Mouse (Mus musculus) lung, postnatal 36 days (tissue): Measurements from ENCODE around the gene Anapc11.
"Not testable (repeated sequence)": the region's sequence is repeated elsewhere in the genome, so short reads cannot be mapped to it uniquely, and the experiment has no call there.

Source experiments
- DNase-seq: peaks from one replicate; pipeline ENCODE4 v3.0.0; 2022; ENCODE audit warnings: mixed read lengths

Gene Anapc11

DNA sequence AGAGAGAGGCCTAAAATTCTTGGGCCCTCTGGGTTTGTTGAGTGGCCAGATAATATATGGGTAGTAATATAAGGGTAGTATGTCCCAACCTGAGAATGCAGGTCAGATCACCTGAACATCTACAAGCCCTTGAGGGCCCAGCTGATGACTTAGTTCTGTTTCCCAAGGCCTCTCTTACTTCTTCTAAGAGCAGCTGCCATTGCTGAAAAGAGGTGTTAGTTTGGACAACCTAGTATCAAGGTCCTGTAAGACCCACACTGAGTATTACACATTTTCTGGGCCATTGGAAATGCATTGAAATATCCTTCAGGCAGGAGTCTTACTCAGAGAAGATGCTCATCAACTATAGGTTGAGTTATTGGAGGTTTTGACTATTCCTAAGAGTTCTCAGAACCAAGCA is 22.3 kb upstream of the Anapc11 start:
- no peak for DNase-seq

DNA sequence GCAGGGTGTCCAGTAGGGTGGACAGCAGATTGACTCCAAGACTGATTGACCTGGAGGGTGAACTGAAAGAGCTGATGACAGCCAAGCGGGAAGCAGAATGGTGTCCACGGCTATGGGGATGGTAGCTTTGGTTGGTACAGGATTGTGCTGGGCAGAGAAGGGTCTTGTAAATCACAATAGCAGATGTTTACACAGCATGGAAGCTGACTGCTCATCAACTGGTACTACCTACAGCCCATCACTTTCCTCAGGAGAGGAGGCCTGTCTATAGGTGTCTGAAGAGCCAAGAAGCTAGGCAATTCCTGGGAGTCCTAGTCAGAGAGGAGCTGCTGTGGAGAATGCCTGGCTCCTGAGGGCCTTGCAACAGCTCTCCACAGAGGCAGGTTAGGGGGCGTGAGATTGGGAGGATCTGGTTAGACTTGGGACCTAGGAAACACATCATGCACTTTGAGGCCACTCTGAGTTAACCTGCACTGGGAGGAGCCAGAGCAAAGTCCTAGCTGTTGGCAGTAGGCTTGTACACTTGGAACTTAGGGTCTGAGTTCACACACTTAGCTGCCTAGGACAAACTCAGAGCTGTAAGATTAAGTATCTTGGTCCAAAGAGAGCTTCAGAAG is 21.7 kb upstream of the Anapc11 start:
- DNase-seq, result no peak

DNA sequence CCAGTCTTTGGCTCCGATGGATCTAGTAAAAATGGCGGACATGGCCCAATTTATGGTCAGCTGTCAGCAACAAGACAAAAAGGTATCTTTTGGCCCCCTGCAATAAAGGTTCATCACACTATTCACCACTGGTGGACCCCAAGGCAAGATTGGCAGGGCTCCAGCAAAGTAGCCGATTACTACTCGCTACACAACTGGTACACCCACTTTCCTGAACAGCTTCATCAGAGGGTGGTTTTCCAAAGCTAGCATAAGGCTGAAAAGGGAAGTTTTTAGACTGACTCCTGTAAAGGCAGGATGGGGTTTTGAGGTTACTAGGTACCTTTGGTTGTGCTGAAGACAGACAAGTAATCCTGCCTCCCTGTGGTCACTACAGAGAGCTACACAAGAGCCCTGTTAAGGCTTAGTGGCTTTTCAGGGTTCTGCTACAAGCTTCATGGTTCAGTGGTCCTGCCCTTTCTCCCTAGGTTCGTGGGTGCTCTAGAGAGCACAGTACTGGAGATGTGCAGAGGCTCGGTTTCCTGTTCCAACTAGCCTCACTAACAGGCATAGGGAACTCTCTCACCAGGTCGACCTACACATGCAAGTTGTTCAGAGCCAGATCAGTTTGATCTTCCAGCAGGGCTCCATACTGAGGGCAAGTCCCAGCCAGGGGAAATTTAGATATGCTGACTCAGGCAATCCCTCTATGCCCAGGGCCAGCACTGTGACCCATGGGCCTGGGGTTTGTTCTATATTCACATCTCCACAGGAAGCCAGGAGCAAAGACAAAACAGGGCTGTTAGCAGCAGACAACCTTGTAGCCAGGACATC is 20.8 kb upstream of the Anapc11 start:
- no peak for DNase-seq

DNA sequence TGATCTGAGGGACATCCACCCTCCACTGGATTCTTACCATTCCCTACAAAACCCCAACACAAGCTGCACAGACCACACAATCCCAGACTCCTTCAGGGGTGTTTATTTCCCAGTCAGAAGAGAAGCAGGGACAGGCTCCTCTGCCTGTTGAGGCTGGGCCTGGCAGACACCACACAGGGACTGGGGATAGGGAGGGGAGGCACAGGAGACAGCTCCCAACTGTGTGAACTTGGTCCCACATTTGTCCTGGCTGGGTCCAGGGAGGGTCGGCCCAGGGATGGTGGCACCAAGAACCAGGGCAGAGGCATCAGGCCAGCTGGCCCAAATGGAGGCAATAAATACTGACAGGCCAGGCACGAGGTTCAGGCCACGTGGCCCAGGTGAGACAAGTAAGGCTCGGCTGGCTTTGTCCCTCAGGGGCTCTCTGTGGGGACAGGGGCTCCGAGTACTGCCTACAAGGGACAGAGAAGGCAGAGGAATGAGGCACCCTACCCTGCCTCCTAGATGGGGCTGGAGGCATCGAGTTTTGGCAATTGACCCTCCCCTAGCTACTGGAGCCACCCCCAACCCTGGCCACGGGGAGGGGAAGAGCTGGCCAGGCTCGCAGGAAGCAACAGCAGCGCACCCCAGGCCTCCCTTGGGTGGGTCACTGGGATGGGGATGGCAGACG is 20.1 kb upstream of the Anapc11 start:
- DNase-seq, result no peak

DNA sequence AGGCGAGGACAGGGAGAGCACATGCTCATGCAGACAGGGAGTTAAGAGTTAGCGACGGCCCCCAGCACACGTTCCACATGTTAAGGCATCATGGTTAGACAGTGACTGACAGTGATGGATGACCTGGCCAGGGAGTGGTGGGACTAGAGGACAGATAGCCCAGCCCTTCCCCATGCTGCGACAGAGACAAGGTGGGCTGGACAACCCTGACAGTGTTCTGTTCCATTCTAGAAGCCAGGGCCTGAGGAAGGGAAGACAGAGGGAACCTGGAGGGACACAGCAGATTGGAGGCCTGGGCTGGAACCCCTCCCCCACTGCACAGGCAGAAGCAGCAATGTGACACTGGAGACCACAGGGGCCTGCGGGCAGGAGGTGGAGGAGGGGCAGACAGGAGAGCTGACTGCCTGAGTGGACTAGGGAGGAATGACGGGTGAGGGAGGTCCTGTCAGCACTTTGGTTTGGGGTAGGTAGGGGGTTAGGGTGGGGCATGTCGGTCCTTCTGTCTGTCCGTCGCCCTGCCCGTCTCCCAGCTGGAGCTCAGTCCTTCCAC is 19.5 kb upstream of the Anapc11 start:
- DNase-seq, result no peak

DNA sequence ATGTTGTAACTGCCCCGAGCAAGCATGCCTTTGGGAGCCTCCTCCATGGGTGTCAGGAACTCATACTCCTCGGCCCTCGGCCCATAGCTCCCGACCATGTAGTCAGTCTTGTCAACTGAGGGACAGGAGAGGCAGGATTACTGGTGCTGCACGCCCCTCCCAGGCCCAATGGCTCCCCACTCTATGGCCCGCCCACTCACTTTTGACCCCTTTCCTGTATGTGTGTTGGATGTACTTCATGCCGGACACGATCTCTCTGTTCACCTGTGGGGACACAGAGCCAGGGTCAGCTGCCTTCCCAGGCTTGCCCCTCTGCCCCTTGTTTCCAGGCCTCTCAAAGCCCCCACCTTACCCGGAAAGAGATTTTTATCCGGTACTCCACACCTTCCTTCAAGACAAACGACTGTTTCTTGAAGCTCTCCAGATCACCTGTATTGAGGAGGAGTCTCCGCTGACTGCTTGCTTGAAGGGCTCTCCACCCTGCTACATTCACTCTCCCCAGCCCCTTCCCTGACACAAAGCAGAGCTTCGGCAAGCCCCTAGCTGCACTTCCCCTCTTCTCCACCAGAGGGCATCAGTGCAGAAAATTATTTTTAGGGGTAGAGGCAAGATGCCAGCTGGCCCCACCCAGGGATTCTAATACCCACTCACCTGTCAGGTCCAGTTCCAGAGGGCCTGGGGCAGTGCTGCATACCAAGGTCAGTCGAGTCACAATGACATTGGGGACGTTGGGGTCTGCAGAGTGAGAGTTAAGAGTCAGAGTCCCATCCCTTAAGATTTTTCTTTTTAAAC is 18.7 kb upstream of the Anapc11 start:
- peak; percentile 85 for DNase-seq

DNA sequence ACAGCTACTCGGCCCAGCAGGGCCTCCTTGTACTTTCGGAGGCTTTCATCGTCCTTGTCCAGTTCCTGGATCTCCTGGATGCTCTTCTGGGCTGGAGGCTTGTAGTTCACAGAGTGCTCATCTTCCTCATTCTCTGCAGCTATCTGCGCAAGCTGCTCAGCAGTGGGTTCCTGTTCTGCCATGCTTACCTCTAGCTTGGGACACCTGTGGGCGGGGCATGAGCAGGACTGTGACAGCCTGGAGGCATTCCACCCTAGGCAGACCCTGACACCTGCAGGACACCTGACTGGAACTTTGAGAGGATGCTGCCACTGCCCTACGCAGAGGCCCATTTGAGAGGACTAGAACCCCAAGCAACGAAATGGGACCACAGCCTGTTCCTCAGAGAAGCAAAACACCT is 18.0 kb upstream of the Anapc11 start:
- peak; percentile 67 for DNase-seq

DNA sequence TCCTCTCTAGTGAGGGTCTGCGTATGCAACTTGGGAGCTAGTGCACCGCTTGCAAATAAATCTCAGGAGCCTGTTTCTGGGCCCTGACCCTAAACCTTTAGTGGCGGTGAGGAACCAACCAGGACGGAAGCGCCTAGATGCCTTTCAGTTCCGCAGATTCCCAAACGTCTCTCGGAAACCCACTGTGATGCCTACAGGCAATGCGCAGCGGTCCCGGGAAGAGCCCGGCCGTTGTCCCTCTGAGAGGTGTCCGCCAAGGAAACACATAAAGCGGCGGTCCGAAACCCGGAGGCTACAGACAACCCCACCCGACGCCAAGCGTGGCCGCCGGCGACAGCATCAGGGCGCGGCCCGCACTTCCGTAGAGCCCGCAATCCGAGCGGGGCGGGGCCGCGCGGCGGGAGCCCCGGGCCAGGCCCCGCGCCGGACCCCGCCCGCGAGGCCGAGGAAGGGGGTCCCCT is 17.3 kb upstream of the Anapc11 start:
- peak; percentile 58 for DNase-seq

DNA sequence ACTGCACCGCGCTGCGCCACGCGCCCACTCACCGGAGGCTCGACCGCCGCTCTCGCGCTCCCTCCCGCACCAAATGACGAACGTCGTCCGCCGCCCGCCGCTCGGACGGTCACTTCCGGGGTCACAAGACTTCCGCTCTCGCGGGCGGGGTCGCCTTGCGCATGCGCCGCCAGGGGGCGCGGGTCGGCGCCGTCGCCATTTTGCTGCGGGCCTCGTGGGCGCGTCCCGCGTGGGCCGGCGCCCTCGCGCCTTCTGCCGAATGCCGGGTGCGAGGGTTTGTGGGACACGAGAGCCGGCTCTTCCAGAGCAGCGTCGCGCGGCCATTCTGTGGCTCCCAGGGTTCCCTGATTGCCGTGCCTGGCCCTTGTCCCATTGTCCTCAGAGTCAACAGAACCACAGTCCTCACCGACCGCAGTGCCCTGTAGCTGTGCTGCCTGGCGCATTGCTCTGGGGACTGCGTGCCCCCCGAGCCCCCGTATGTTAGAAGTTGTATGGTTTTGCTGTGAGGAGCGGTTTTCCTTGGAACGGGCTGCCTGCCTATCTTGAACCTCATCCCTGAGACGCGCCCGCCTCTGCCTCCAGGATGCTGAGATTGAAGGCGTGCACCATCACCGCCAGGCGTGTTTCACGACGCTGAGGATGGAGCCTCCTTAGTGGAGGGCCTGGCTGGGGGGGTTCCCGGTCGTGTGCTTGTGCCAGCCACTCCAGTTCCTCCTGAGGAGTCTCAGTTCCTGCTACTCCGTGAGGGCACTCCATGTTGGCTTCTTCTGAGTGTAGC is 16.5 kb upstream of the Anapc11 start, which contains the start of gene Arhgdia:
Arhgdia (minus strand) TSS at position 135 of the 778 bp plus-strand sequence.
- peak; percentile 89 for DNase-seq

DNA sequence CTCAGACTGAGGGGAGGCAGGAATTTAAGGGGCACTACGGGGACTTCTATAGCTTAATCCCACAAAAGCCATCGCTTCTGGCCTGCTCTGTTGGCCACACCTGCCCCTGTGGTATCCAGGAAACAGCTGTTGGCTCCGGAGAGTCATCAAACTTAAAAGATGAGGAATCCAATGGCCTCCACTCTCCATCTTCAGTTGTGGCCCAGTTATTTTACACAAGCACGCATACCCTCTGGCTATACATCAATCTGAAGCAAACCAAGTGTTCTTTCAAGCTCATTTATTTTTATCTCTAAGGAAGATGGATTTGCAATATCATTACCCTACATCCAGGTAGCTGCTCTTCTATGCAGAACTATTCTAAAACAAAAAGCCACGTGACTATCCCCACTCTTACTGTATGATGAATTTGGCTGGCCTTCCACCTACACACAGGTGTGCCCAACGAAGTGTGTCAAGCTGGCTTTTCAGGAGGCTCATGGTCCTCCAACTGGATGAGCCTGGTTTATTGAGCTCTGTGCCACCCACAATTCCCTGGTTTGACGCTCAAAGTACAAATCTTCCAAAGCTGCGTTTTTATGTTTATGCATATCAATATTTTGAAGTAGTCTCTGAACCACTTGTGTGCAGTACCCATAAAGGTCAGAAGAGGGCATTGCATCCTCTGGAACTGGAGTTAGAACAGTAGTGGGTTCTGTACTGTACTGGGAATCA is 15.8 kb upstream of the Anapc11 start:
- DNase-seq, result peak; percentile 84

DNA sequence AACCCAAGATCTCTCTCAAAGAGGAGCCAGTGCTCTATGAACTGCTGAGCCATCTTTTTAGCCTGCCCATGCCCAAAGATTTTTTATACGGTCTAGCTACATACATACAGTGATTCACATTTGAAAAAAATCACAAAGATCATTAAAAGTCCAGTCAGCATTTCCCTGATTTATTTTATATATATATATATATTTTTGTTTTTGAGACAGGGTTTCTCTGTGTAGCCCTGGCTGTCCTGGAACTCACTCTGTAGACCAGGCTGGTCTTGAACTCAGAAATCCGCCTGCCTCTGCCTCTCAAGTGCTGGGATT is 15.3 kb upstream of the Anapc11 start:
- DNase-seq, result not testable (repeated sequence)

DNA sequence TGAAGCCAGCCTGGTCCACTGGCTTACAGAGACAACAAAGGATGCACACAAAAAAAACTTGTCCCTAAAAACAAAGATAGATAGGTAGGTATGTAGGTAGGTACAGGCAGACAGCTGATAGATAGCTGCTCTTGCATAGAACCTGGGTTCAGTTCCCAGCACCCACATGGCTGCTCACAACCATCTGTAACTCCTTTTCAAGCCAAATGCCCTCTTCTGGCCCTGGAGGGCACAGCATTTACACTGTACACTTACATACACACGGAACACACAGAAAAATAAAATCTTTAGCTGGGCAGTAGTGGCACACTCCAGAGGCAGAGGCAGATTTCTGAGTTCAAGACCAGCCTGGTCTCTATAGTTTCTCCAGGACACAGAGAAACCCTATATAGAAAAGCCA is 14.3 kb upstream of the Anapc11 start:
- DNase-seq, result no peak

DNA sequence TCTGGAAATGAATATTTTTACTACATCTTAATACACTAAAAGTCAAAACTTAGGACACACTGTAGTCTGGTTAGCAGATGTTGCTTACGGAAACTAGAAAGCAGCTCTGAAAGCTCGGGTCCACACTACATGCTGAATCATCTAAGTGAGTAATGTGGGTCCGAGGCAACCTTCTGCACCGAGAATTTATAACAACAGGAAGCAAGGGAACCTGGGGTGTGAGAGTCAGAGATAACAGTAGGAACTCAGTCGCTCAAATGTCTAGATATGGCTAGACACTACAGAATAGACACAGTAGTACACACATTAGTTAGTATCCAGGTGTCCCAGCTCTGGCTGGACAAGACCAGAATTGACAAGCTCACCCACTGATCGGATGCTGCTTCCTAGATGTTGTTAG is 9.7 kb upstream of the Anapc11 start:
- no peak for DNase-seq

DNA sequence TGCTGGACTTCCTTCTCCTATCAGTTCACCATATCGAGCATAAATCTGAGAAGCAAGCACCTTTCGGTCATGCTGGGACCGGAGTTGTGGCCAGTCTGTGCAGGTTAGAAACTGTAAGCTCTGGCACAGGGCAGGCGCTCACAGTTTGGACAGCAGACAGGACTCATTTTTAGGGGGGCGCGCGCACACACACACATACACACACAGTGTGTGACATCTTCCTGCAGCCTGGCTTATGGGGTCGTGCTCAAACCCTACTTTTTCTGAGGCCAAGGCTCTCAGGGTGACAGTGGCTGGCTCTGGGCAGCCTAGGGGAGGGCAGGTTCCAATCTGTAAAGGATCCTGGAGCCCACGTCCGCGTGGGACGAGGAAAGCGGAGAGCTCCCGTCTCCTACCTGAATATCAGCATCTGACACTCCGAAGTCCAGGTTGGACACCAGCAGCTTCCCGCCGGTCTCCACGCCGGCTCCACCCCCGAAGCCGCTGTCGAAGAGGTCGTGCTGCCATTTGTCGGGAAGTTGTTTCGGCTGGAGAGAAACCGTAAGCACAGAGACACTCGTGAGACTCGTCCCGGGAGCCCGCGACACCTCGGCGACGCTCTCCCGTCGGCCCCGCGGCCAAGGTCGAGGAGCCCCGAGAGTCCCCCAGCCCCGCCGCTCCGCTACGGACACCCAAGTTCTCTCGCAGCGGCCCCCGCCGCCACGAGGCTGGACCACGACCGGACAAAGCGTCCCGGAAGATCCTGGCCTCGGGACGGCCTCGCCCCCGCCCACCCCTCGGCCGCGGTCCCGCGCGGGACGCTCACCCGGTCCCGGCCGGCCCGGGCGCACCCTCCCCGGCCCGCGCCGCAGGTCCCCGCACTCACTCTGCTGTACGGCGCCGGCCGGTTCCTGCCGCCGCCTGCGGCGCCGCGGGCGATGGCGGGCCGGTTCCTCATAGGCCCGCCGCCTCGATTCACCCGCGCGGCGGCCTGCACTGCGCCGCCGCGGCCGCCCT is 683 bp upstream of the Anapc11 start:
- no peak for DNase-seq

DNA sequence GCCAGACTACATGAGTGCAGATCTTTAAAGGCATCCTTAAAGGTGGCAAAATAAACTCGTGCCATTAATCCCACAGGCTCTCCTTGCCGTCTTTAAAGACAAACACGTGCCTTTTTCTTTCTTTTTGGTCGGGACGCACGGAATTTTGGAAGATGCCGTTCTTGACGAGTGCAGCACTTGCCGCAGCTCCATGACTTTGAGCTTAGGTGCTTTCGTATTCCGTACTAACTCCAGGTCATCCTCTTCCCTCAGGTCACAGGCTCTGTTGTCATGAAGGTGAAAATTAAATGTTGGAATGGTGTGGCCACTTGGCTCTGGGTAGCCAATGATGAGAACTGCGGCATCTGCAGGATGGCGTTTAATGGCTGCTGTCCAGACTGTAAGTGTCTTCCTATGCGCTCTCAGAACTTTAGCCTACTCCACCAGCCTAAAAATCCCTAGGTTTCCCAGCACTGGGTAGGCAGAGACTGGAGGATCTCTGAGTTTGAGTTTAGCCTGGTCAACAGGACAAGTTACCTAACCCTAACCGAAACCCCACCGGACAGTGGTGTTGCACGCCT is 849 bp downstream of the Anapc11 start:
- no peak for DNase-seq

DNA sequence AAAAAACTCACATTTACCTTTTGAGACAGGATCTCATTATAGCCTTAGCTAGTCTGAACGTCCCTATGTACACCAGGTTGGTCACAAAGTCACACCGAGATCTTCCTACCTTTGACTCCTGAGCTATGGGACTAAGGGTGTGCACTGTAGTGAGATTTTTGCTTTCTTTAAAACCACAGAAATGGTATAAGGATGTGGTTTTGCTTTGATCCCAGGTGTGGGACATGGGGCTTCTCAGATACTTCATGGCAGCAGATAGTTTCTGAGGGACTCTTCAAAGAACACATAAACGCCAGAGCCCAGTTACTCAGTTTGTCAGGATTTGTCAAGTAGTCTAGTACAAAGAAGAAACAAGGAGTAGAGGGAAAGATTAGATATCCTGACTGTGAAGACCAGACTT is 2.5 kb downstream of the Anapc11 start:
- no peak for DNase-seq

DNA sequence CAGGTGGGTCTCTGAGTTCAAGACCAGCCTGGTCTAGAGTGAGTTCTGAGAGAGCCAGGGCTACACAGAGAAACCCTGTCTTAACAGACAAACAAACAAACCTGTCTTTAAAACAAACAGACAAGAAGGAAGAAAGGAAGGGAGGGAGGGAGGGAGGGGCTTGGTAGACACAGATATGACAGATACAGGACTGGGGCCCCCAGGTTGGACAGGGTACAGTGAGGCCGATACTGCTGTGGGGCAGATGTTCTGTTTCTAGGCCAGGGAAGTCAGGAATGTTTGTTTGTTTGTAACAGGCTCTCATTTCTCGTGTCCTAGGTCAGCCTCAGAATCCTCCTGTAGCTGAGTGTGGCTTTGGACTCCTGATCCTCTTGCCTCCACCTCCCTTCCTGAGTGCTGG is 5.3 kb downstream of the Anapc11 start:
- DNase-seq, result no peak

DNA sequence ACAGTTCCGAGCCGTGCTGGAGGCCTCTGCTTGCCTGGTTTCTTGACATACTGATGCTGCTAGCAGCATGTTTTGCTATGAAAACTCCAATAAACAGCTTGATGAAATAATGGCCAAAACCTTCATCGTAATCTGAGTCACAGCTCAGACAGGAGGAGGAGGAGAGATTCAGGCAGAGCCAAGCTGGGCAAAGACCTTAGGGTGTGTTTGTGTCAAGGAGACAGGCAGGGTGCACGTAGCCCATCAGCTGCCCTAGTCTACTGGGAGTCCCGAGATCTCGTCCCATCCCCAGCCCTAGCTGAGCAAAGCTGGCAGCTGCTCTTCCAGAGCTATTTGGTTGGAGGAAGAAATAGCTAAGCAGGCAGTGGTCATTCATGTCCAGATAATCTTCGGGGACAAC is 7.4 kb downstream of the Anapc11 start:
- DNase-seq, result no peak

DNA sequence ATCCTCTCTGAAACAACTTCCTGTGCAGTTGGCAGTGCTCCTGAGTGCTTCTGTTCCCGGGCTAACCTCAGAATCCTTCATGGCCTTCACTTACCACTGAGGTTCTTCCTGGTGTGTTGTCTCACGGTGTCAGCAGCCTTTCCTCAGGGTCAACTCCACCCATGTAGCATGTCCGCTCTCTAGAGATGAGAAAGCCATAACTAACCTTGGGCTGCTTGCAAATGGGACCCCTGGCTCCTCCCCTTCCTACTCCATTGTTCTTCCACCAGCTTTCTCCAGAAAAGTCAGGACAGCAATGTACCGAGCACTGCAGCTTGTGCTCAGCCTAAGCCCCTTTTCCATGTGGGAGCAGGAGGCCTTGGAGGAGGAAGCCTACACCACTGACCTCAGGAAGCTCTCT is 8.5 kb downstream of the Anapc11 start:
- DNase-seq, result no peak
